Mouse (Mus musculus) cortical plate, adult 2 months (tissue): ENCODE measurements around the gene Lrrc20. TPM values are rescaled to one million over a fixed set of nuclear protein-coding genes. Genes with fewer than 3 reads are reported as not detected.
A peak's percentile ranks its signal among the peaks of the same experiment; 100 is the strongest.
"Not testable (repeated sequence)": the region's sequence is repeated elsewhere in the genome, so short reads cannot be mapped to it uniquely, and the experiment has no call there.

ENCODE experiments used
- H3K27ac ChIP-seq: fragments of 200-500 bp; 2 replicates; pipeline ENCODE4 v1.5.1; 2012; ENCODE audit warnings: low read length, control low read depth, inconsistent platforms; ENCODE audit not compliant: insufficient read depth
- H3K4me1 ChIP-seq: fragments of 200-500 bp; 2 replicates; pipeline ENCODE4 v1.6.1; 2011; ENCODE audit warnings: low read length; ENCODE audit not compliant: control insufficient read depth, insufficient read depth
- H3K4me3 ChIP-seq: fragments of 200-500 bp; 2 replicates; pipeline ENCODE4 v1.5.1; 2011; ENCODE audit warnings: mild to moderate bottlenecking, low read length, control low read depth; ENCODE audit not compliant: insufficient read depth
- CTCF ChIP-seq: fragments of 200-500 bp; IDR thresholded peaks from 2 replicates; pipeline ENCODE4 v1.5.1; 2011; ENCODE audit warnings: mild to moderate bottlenecking, control low read depth, low read length; ENCODE audit not compliant: insufficient read depth; ENCODE audit errors: extremely low read depth
- POLR2A ChIP-seq: fragments of 200-500 bp; IDR thresholded peaks from 2 replicates; pipeline ENCODE4 v1.6.1; 2011; ENCODE audit warnings: mild to moderate bottlenecking, low read length, control low read depth; ENCODE audit not compliant: insufficient read depth; ENCODE audit errors: extremely low read depth
- polyA plus RNA-seq: library from polyadenylated mRNA; depleted of rRNA; stranded (reverse); fragments of >200 nt; gene quantifications from 2 replicates; pipeline ENCODE4 v1.2.3, GENCODE M21; 2012

Gene Lrrc20
- polyA plus RNA-seq, 1 experiment: 22.8 TPM

GRCm38 (mm10) chr10:61445016-61445415 is 30.6 kb upstream of the Lrrc20 start:
- Histone ChIP-seq H3K27ac (no peak overlapping the region), H3K4me1 (peaks cover 9% of the 10 kb centered on the region), H3K4me3 (no peak overlapping the region)
- TF ChIP-seq CTCF: no peak
- no peak for TF ChIP-seq POLR2A

GRCm38 (mm10) chr10:61447581-61448353 is 27.8 kb upstream of the Lrrc20 start:
- Histone ChIP-seq H3K4me1 (peaks cover 14% of the 10 kb centered on the region), H3K27ac (no peak overlapping the region), H3K4me3 (no peak overlapping the region)
- TF ChIP-seq CTCF (no peak), POLR2A (no peak)

DNA sequence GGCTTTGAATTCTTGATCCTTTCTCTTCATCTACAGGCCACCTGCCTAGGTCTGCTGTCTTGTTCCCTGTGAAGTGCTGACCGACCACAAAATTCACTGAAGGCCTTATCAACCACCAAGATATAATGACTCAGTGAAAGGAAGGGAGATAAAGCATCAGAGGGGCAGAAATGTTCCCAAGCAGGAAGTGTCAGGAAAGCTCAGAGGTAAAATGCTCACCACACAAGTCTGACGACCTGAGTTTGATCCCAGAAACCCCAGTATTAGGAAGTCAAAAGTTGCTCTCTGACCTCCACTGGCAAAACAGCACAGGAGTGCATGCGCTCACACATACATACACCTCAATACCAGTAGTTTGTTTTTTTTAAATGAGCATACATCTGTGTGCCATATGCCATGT is 26.8 kb upstream of the Lrrc20 start:
- Histone ChIP-seq H3K4me1 (peaks cover 12% of the 10 kb centered on the region), H3K27ac (no peak overlapping the region), H3K4me3 (no peak overlapping the region)
- TF ChIP-seq CTCF: no peak
- no peak for TF ChIP-seq POLR2A

GRCm38 (mm10) chr10:61451463-61451930 is 24.1 kb upstream of the Lrrc20 start:
- Histone ChIP-seq H3K4me3 (peak overlapping the region; percentile 79), H3K4me1 (peaks cover 10% of the 10 kb centered on the region), H3K27ac (0 out of 2 replicates have a peak overlapping the region, but pooled peaks have one; percentile 20)
- TF ChIP-seq CTCF: no peak
- no peak for TF ChIP-seq POLR2A

GRCm38 (mm10) chr10:61451931-61452617 is 23.5 kb upstream of the Lrrc20 start:
- TF ChIP-seq CTCF (no peak), POLR2A (no peak)
- H3K27ac ChIP-seq: peak overlapping the region; percentile 20; the same call in 1 of the 2 replicates

DNA sequence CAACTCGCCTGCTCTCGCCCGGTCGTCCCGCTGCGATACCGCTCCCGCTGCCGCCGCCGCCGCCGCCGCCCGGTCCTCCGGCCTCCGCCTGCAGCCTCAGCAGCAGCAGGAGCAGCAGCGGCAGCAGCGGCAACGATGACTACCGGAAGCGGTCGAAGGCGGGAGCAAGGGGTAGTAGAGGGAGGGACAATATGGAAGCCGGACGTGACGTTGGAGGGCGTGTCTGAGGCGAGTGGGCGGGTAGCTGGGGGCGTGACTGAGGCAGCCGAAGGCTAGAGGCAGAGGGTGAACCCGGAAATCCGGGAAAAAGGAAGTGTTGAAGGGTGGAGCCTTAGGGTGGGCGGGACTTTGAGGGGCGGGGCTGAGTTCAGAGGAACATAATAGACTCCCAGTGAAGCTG is 23.0 kb upstream of the Lrrc20 start, which contains the start of gene Eif4ebp2:
Eif4ebp2 (minus strand) TSS at position 17 of the 400 bp plus-strand sequence.
- peaks cover 9% of the 10 kb centered on the region for H3K4me1 ChIP-seq
- peak within 1 kb of the TSS; percentile 79 for H3K4me3 ChIP-seq
- H3K27ac ChIP-seq: peak within 1 kb of the TSS; percentile 20; the same call in 1 of the 2 replicates
- no peak for TF ChIP-seq CTCF
- TF ChIP-seq POLR2A: peak; percentile 95

More at GRCm38 (mm10) chr10:61451931-61452617, 23.5 kb upstream of the Lrrc20 start:
- Histone ChIP-seq H3K4me1 (peaks cover 9% of the 10 kb centered on the region), H3K4me3 (peak overlapping the region; percentile 79)

GRCm38 (mm10) chr10:61453171-61453570 is 22.4 kb upstream of the Lrrc20 start:
- H3K4me3 ChIP-seq: peak overlapping the region; percentile 79; the same call in 1 of the 2 replicates
- not testable (repeated sequence) for H3K4me1 ChIP-seq, H3K27ac ChIP-seq

GRCm38 (mm10) chr10:61457182-61457581 is 18.4 kb upstream of the Lrrc20 start:
- no peaks in the 10 kb centered on the region for H3K4me1 ChIP-seq
- TF ChIP-seq CTCF (no peak), POLR2A (no peak)
- no peak overlapping the region for H3K4me3 ChIP-seq
- no peak overlapping the region for H3K27ac ChIP-seq

DNA sequence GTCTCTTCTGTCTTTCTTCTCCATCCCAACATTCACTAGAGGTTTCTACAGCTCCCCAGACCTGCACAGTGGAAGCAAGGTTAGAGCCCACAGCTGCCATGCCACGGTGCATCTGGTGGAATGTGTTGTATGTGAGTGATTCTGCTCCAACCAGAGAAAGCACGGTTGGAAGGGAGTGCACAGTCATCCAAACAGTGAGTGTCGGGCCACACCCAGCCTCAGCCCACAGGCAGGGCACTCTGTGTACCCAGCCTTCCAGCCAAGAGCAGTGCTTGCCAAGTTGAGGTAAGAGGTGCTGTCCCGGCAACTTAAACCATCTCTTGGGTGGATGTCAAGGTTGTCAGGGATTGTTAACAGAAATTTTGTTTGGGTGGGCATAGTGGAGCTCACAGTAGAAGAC is 10.6 kb upstream of the Lrrc20 start:
- Histone ChIP-seq H3K27ac (no peak overlapping the region), H3K4me1 (no peaks in the 10 kb centered on the region), H3K4me3 (no peak overlapping the region)
- TF ChIP-seq POLR2A (no peak), CTCF (no peak)
